Mouse (Mus musculus) heart, embryonic 13.5 days (tissue): ENCODE measurements around the gene Fubp3. TPM values are rescaled to one million over a fixed set of nuclear protein-coding genes. Genes with fewer than 3 reads are reported as not detected.

Experiments
- ATAC-seq: fragments of 200-750 bp; cut with Nextera tagmentation; 2 replicates; pipeline ENCODE4 v1.8.0; 2017; ENCODE audit warnings: moderate TSS enrichment; ENCODE audit not compliant: insufficient number of reproducible peaks, low FRiP score, low TSS enrichment; ENCODE audit errors: extremely low read depth
- H3K27ac ChIP-seq: fragments of 300-500 bp; sonication (generic); replicated peaks from 2 replicates; pipeline ENCODE4 v1.5.1; 2015; ENCODE audit warnings: moderate library complexity, mild to moderate bottlenecking, inconsistent platforms
- H3K27me3 ChIP-seq: fragments of 300-500 bp; sonication (generic); replicated peaks from 2 replicates; pipeline ENCODE4 v1.6.1; 2015; ENCODE audit warnings: mild to moderate bottlenecking, inconsistent platforms
- H3K36me3 ChIP-seq: fragments of 300-500 bp; sonication (generic); 2 replicates; pipeline ENCODE4 v1.6.1; 2015; ENCODE audit warnings: mild to moderate bottlenecking, inconsistent platforms
- H3K4me1 ChIP-seq: fragments of 300-500 bp; sonication (generic); 2 replicates; pipeline ENCODE4 v1.6.1; 2015; ENCODE audit warnings: inconsistent platforms
- H3K4me2 ChIP-seq: fragments of 300-500 bp; sonication (generic); 2 replicates; pipeline ENCODE4 v1.6.1; 2015; ENCODE audit warnings: inconsistent platforms, mild to moderate bottlenecking, moderate library complexity
- H3K4me3 ChIP-seq: fragments of 300-500 bp; sonication (generic); 2 replicates; pipeline ENCODE4 v1.5.1; 2015; ENCODE audit warnings: moderate library complexity, mild to moderate bottlenecking, inconsistent platforms
- H3K9ac ChIP-seq: fragments of 300-500 bp; sonication (generic); 2 replicates; pipeline ENCODE4 v1.6.1; 2015; ENCODE audit warnings: inconsistent platforms, mild to moderate bottlenecking, moderate library complexity
- H3K9me3 ChIP-seq: fragments of 300-500 bp; sonication (generic); 2 replicates; pipeline ENCODE4 v1.6.1; 2016; ENCODE audit warnings: inconsistent platforms
- WGBS: fragments of 180-500 bp; shearing (Covaris S2); methylation state at CpG from one replicate; pipeline ENCODE4 v1.1.7; 2015; ENCODE audit warnings: mixed read lengths; 5-methylcytosine and 5-hydroxymethylcytosine counted together
- polyA plus RNA-seq: library from polyadenylated mRNA; unstranded; fragments of >200 nt; fragmentation: Nextera tagmentation; extraction: Ambion mirVana; gene quantifications from 2 replicates; pipeline ENCODE4 v1.2.1, GENCODE M21; 2015

The Fubp3 gene
- polyA plus RNA-seq, 1 experiment from 2014 or later, result 43.4 TPM

GRCm38 (mm10) chr2:31640609-31641507, 68.4 kb downstream of the Fubp3 start:
- Histone ChIP-seq H3K4me1 (peaks cover 30% of the 10 kb centered on the region), H3K27ac (no peak overlapping the region), H3K9ac (no peak overlapping the region), H3K4me3 (peak overlapping the region; percentile 15), H3K27me3 (peaks cover 100% of the 10 kb centered on the region), H3K36me3 (no peaks in the 10 kb centered on the region), H3K9me3 (no peaks in the 10 kb centered on the region), H3K4me2 (no peak overlapping the region)
- 1% methylated on average over 48 of the region's 48 CpGs for WGBS
- no peak for ATAC-seq

DNA sequence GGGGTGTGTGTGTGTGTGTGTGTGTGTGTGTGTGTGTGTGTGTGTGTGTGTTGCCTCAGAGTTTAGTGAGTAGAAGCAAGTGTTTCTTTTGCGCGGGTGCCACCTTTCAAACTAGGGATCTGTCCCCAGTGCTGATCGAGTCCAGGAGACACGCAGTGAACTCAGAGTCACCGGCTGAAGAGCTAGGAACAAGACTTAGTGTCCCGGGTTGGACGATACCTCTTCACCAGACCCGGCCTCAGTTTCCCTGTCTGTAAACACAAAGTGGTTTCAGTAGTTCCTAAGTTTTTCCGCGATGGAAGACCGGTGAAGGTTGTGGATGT, 69.0 kb downstream of the Fubp3 start:
- no peak overlapping the region for H3K27ac ChIP-seq
- 1% methylated on average over 11 of the region's 11 CpGs for WGBS
- no peaks in the 10 kb centered on the region for H3K36me3 ChIP-seq
- no peak overlapping the region for H3K4me2 ChIP-seq
- H3K27me3 ChIP-seq, result peaks cover 100% of the 10 kb centered on the region
- peaks cover 24% of the 10 kb centered on the region for H3K4me1 ChIP-seq
- H3K9me3 ChIP-seq, result no peaks in the 10 kb centered on the region
- no peak overlapping the region for H3K4me3 ChIP-seq
- ATAC-seq, result no peak
- no peak overlapping the region for H3K9ac ChIP-seq

- H3K4me2 ChIP-seq, result no peak overlapping the region
- peaks cover 20% of the 10 kb centered on the region for H3K4me1 ChIP-seq
- H3K36me3 ChIP-seq, result no peaks in the 10 kb centered on the region
- no peaks in the 10 kb centered on the region for H3K9me3 ChIP-seq
- no peak overlapping the region for H3K9ac ChIP-seq
- H3K4me3 ChIP-seq, result no peak overlapping the region
- WGBS, result 4% methylated on average over 18 of the region's 18 CpGs
- ATAC-seq, result no peak
- peaks cover 100% of the 10 kb centered on the region for H3K27me3 ChIP-seq
- no peak overlapping the region for H3K27ac ChIP-seq
These were observed 69.5 kb downstream of the Fubp3 start for GRCm38 (mm10) chr2:31641929-31642328.

GRCm38 (mm10) chr2:31653971-31654853, 81.8 kb downstream of the Fubp3 start:
- Histone ChIP-seq H3K27ac (no peak overlapping the region), H3K9me3 (no peaks in the 10 kb centered on the region), H3K9ac (peak overlapping the region; percentile 72), H3K27me3 (peaks cover 97% of the 10 kb centered on the region), H3K4me3 (peak overlapping the region; percentile 67), H3K36me3 (no peaks in the 10 kb centered on the region), H3K4me2 (peak overlapping the region; percentile 99), H3K4me1 (peaks cover 20% of the 10 kb centered on the region)
- WGBS, result under 1% methylated on average over 108 of the region's 109 CpGs
- ATAC-seq, result no peak

DNA sequence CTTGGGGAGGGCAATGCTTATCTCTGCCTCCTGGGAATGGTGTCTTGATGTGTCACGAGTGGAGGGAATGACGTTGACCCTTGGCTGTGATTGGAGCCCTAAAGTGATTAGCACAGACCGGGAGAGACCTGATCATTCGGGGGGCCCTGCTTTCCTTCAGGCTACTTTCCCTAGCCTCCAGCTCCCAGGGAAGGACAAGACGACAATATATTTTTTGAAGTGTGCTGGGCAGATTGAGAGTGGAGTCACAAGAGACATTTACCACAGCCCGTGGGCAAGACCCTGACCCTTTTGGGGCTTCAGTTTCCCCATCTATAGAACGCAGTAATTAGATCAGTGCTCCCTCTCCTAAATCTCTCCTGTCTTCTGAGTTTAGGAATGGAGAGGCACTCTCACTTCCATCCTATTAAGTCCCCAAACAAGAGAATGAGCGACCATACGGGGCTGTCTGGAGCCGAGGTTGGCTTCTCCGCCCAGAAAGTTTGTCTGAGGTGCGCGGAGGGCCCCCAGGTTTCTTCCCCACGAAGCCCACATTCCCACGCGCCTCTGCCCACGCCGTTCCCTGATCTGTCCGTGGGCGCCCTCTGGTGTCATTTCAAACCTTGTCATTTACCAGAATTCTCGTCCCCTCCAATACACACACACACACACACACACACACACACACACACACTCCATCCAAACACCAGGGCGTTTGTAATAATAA, 82.6 kb downstream of the Fubp3 start:
- Histone ChIP-seq H3K4me1 (peaks cover 20% of the 10 kb centered on the region), H3K4me2 (peak overlapping the region; percentile 99), H3K4me3 (peak overlapping the region; percentile 67), H3K27ac (no peak overlapping the region), H3K9me3 (no peaks in the 10 kb centered on the region), H3K27me3 (peaks cover 97% of the 10 kb centered on the region), H3K9ac (peak overlapping the region; percentile 72; the same call in 1 of the 2 replicates), H3K36me3 (no peaks in the 10 kb centered on the region)
- 5% methylated on average over 22 of the region's 22 CpGs for WGBS
- no peak for ATAC-seq

DNA sequence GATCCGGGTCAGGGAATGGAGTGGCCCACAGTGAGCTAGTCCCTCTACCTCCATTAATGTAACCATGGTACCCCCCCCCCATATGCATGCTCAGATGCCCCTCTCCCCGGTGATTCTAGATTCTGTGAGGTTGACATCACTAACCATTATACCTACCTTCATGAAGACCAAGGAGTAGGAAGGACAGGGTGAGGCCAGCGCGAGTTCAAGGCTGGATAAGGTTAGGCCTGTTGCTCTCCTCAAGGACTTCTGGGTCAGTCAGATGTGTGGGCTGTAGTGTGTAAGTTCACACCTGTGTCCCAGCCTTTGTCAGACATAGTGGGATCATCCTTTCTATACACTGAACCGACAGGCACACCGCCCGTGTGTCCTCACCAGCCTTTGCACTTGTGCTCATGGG, 83.9 kb downstream of the Fubp3 start:
- Histone ChIP-seq H3K4me1 (peaks cover 14% of the 10 kb centered on the region), H3K4me2 (no peak overlapping the region), H3K4me3 (no peak overlapping the region), H3K9ac (no peak overlapping the region), H3K27ac (no peak overlapping the region), H3K9me3 (no peaks in the 10 kb centered on the region), H3K36me3 (no peaks in the 10 kb centered on the region), H3K27me3 (peaks cover 93% of the 10 kb centered on the region)
- WGBS, result 69% methylated on average over 7 of the region's 7 CpGs
- ATAC-seq, result no peak

DNA sequence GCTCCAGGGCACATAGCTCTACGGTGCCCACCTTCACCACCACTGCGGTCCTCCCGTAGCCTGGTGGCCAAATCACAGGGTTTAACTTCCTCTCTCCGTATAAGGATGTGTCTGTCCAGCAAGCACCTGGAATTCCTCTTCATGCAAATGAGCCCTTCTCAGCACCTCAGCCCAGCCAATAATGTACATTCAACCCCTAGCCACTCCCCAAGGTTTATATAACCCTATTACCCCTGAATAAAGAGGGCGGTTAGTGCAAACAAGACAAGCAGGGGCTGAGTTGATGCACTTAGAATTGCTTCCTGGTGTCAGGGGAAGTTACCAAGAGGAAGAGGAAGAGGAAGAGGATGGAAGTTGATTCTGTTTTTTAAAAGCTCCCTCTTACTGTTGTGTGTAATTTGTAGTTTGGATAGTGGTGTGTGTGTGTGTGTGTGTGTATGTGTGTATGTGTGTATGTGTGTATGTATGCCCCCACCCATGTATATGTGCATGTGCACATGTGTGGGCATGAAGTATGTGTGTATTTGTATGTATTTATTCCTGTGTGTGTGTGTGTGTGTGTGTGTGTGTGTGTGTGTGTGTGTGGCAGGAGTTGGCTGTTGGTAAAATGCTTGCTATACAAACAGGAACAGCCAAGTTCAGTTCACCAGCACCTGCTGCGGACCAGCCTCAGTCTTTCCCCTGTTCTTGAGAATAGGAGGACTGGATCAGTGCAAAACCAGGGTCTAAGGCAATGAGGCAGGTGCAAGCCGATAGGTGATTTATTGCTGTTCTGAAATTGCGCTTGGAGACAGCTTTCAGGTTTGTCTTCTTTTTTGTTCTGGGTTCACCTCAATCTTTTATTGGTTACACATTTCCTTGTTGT, 90.7 kb downstream of the Fubp3 start:
- no peak overlapping the region for H3K27ac ChIP-seq
- H3K9me3 ChIP-seq, result no peaks in the 10 kb centered on the region
- peaks cover 66% of the 10 kb centered on the region for H3K27me3 ChIP-seq
- no peak for ATAC-seq
- H3K4me2 ChIP-seq, result no peak overlapping the region
- 54% methylated on average over 8 of the region's 8 CpGs for WGBS
- H3K9ac ChIP-seq, result no peak overlapping the region
- H3K4me1 ChIP-seq, result no peaks in the 10 kb centered on the region
- no peak overlapping the region for H3K4me3 ChIP-seq
- H3K36me3 ChIP-seq, result no peaks in the 10 kb centered on the region

GRCm38 (mm10) chr2:31663804-31664180, 91.3 kb downstream of the Fubp3 start:
- Histone ChIP-seq H3K4me1 (no peaks in the 10 kb centered on the region), H3K9me3 (no peaks in the 10 kb centered on the region), H3K4me3 (no peak overlapping the region), H3K27ac (no peak overlapping the region), H3K36me3 (no peaks in the 10 kb centered on the region), H3K9ac (no peak overlapping the region), H3K4me2 (no peak overlapping the region), H3K27me3 (peaks cover 61% of the 10 kb centered on the region)
- WGBS, result 81% methylated on average over 1 of the region's 1 CpGs
- no peak for ATAC-seq
